Mouse (Mus musculus) adrenal gland, postnatal 14 days (tissue): ENCODE measurements around the gene Vps18. TPM values are rescaled to one million over a fixed set of nuclear protein-coding genes. Genes with fewer than 3 reads are reported as not detected.
A peak's percentile ranks its signal among the peaks of the same experiment; 100 is the strongest.

Source experiments
- DNase-seq: peaks from one replicate; pipeline ENCODE4 v3.0.0; 2021; ENCODE audit warnings: mixed read lengths
- total RNA-seq: library from RNA; stranded (reverse); gene quantifications from 2 replicates; pipeline ENCODE4 v1.2.3, GENCODE M21; 2021

The Vps18 gene
- total RNA-seq, 1 experiment from 2014 or later: 18.1 TPM

DNA sequence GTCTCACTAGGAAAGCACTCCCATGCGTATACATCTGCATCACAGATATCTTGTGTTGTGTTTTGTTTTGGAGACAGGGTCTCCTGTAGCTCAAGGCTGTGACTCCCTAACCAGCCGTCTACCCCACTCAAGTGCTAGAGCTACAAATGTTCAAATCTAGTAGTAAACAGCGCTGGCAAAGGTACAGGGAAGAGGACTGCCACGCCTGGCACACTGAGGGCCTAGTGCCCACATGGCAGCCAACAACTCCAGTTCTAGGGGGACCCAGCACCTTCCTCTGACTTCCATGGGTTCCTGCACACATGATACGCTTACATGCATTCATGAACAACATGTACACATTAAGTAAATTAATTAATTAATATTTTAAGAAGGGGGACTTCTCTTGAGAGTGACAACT is 3.7 kb downstream of the Vps18 start:
- DNase-seq: no peak

GRCm38 (mm10) chr2:119292852-119293251 is 4.3 kb downstream of the Vps18 start:
- peak; percentile 65 for DNase-seq

DNA sequence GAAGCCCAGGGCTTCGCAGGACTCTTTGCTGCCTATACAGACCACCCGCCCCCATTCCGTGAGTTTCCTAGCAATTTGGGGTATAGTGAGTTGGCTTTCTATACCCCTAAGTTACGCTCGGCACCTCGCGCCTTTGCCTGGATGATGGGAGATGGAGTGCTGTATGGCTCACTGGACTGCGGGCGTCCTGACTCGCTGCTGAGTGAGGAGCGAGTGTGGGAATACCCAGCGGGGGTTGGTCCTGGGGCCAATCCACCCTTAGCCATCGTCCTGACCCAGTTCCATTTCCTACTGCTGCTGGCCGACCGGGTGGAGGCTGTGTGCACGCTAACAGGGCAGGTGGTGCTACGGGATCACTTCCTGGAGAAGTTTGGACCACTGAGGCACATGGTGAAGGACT is 4.8 kb downstream of the Vps18 start:
- no peak for DNase-seq

DNA sequence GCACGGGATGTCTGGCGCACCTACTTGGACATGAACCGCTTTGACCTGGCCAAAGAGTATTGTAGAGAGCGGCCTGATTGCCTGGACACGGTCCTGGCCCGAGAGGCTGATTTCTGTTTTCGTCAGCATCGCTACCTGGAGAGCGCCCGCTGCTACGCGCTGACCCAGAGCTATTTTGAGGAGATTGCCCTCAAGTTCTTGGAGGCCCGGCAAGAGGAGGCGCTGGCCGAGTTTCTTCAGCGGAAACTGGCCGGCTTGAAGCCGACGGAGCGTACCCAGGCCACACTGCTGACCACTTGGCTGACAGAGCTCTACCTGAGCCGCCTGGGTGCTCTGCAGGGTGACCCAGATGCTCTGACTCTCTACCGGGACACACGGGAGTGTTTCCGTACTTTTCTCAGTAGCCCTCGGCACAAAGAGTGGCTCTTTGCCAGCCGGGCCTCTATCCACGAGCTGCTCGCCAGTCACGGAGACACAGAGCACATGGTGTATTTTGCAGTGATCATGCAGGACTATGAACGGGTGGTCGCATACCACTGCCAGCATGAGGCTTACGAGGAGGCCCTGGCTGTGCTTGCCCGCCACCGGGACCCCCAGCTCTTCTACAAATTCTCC is 5.3 kb downstream of the Vps18 start:
- DNase-seq: no peak

DNA sequence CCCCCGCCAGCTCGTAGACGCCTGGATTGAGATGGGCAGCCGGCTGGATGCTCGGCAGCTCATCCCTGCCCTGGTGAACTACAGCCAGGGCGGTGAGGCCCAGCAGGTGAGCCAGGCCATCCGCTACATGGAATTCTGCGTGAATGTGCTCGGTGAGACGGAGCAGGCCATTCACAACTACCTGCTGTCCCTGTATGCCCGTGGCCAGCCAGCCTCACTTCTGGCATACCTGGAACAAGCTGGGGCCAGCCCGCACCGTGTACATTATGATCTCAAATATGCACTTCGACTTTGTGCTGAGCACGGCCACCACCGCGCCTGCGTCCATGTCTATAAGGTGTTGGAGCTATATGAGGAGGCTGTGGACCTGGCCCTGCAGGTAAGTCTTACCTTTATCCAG is 5.9 kb downstream of the Vps18 start:
- no peak for DNase-seq

GRCm38 (mm10) chr2:119296756-119297155 is 8.2 kb downstream of the Vps18 start:
- no peak for DNase-seq

- no peak for DNase-seq
These were observed 9.0 kb downstream of the Vps18 start for GRCm38 (mm10) chr2:119297506-119297905.

DNA sequence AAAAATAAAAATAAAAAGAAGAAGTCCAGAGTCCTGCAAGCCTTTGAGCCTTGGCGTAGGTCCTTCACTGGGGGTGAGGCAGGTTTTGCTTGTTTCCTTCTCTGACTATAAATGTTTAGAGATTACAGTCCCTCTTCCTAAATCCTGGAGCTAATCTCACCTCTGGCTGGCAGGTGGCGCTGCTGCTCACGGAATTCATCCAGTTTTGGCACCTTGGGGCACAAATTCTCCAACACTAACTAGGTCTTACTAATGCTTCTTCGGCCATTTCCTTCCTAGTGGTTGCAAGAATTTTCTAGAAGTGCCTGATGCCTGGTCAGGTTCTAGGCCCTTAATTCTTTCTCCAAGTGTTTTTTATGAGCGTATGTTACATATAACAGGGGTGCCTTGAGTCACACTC is 9.8 kb downstream of the Vps18 start:
- DNase-seq: peak; percentile 81

- no peak for DNase-seq
These were observed 10.3 kb downstream of the Vps18 start for GRCm38 (mm10) chr2:119298839-119299238.

DNA sequence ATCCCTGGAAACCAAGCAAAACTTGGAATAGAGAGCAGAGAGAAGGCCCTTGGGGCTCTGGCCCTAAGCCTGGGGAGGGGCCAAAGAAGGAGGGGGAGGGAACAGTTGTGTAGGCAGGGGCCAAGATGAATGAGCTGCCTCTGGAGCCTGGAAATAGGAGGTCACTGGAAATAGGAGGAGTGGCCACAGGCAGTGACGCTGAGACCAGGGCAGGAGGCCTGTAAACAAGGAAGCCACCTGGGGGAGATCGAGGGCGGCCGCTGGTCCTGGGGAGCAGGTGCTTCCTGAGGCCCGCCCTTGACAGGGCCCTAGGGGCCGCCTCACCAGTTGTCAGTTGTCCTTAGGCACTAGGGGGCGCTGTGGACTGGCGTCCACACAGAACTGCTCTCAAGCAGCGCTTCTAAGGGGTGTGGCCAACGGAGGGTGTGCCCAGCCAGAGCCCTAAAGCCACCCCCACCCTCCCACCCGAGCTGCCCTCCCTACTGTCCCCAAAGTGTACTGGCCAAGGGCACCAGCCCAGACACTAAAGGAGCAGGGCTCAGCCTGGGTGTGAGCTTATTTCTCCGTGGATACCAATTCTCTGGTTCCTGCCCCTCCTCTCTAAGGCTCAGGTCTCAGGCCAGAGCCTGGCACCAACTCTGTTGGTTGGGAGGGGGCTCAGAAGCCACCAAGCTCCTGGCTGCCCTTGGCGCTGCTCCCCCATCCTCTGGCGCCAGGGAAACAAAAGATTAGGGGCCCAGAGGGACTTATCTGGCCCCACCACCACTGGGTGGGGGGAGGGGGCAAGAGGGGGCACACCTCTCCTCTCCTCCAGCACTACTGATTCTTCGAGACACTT is 11.7 kb downstream of the Vps18 start:
- peak; percentile 95 for DNase-seq

- peak; percentile 74 for DNase-seq
These were observed 12.4 kb downstream of the Vps18 start for GRCm38 (mm10) chr2:119300819-119301493.

GRCm38 (mm10) chr2:119302876-119303275 is 14.3 kb downstream of the Vps18 start:
- DNase-seq: peak; percentile 73

GRCm38 (mm10) chr2:119304391-119304790 is 15.9 kb downstream of the Vps18 start:
- DNase-seq: no peak

DNA sequence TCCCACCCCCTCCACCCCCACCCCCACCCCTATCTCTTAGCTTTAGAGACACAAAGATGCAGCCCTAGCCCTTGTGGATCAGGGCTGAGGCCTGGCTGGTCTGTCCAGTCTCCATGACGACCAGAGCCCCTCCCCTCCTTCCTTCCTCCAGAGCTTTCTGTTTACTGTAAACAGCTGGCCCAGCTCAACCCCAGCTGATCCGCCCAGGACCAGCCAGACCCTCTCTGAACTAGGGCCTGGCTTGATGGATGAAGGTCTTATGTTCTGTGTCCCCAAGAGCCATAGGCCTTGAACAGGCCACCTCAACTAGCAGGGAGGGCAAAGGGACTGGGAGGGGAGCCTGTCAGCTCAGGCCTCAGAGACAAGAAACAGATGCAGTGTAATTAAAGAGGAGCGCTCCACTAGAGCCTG is 16.3 kb downstream of the Vps18 start:
- no peak for DNase-seq

- DNase-seq: peak; percentile 75
These were observed 23.0 kb downstream of the Vps18 start for GRCm38 (mm10) chr2:119311544-119311943.

DNA sequence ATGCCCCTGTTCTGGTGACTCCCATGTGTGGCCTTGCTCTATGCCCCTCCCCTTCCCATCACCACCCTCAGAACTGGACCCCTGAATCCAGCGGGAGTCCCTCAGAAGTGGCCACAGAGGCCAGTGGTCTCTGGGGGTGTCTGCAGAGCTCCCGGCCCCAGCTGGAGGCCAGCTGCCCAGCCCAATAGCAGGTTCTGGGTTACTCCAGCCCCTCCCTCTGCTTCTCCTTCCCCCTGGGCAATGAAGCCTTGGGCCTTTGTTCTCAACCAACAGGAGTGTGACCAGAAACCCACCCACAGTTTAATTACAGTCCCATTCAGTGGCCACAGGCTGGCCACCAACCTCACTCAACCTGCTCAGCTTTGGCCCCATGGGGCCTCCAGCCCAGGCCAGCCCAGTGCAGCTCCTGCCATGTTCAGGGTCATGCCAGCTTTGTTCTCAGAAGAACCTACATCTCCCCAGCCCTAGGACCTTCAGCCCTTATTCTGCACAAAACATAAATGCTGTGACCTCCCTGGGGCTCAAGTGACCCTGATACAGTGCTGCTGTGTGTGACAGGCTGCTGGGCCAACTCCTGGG is 23.9 kb downstream of the Vps18 start:
- peak; percentile 53 for DNase-seq

GRCm38 (mm10) chr2:119313780-119314479 is 25.4 kb downstream of the Vps18 start:
- no peak for DNase-seq

DNA sequence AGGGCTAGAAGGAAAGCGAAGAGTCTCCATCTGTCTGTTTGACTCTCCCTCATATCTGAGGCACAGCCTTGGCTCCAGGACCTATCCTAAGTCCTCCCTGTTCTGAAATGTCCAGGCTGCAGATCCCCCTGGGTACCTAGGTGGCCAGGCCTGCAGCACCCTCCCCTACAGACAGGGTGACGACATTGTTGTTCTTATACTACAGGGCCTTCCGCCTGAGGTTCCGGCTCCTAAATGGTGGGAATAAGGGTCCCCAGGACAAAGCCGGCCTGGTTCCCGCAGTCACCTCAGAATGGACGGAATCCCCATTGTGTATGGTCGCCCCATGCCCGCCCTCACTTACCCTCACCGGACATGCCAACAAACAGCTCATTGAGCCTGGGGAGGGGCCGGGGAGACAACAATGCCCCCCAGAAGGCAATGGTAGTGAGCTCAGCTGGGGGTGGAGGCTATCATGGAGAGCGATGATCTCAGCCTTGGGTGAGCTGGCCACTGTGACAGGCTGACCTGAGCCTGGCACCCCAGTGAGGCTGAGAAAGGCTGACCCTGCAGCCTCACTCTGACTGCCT is 26.3 kb downstream of the Vps18 start:
- DNase-seq: no peak

DNA sequence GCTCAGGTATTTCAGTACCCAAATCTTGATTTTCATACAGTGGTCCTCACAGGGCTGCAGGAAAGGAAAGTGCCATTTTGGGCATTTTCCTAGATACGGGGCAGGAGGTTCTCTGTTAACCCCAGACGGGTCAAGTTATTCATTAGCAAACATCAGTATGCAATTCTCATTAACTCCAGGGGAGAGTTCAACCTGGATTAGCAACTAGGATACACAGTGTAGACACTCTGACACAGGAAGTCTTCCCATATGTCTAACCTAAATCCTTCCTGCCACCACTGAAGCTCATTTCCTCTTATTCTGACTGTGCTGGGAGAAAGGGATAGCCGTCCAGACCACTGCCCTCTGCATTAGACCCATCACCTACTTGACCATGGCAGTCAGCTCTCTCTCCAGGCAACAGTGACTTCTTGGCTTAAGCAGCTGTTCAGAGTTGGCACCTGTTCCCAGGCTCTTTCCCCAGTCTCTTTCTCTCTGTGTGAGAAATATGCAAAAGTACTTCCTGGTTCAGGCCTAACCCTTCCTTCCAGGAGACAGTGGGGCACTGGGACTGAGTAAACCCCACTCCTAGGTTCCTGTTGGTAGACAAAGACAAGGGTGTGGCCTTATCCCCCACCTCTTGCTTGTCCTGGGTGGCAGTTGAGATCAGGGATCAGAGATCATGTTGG is 29.6 kb downstream of the Vps18 start:
- DNase-seq: peak; percentile 41

GRCm38 (mm10) chr2:119320571-119320970 is 32.0 kb downstream of the Vps18 start:
- DNase-seq: peak; percentile 56
